Mouse (Mus musculus) heart, postnatal 4 days (tissue): Measurements from ENCODE around the gene Tox3. TPM values are rescaled to one million over a fixed set of nuclear protein-coding genes. Genes with fewer than 3 reads are reported as not detected.
A peak's percentile ranks its signal among the peaks of the same experiment; 100 is the strongest.

Experiments
- DNase-seq: peaks from one replicate; pipeline ENCODE4 v3.0.0; 2021
- total RNA-seq, 2 experiments: library from RNA; stranded (reverse); gene quantifications; 2 replicates each; pipeline ENCODE4 v1.2.3; 2021

Gene Tox3
- total RNA-seq, 2 experiments from 2014 or later = 24.3 to 25.1 TPM

DNA sequence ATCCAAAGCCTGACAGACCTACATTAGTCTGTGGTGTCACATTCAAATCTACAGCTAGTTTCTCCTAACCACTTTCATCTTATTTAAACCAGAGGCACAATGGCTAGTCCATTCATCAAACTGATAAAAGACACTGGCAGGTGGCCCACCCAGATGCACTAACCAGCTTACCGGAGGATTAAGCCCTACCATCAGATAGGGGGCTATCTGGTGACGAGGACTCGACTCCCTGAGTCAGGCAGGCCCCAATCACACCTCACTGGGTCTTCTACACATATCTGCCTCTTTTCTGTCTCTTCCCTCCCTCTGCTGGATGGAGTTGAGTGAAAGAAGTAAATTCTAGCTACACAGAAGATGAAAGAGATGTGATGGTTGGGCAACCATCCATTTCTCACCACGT, 24.3 kb downstream of the Tox3 start:
- no peak for DNase-seq

DNA sequence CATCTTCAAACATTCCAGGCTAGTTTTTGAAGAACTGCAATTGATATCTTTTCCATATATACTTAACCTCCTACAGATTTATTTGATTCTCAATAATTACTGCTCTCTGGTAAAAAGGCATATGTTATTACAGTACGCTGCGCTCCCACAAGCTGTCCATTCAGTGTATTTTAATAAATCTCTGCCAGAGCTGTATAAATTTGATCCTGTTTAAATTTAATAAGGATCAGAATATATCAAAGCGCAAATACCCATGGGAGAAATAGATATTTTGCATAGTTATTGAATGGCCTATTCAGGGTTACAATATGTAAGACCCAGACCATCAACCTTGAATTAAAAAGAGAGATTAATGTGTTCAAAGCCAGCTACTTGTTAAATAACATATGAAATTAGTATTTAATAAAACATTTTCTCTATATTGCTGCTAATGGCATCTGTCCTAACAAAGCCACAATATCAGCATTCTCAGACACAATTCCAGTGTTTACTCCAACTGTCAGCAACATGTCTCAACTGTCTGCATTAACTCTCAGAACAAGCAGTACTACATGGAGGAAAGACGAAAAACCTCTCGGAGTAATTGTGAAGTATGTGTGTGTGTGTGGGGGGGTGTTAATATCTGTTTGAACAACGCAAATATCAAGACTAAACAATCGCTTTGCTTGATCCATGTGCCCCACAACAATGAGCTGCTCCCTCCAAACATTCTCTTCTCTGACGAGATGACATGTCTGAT, 25.3 kb downstream of the Tox3 start:
- no peak for DNase-seq

DNA sequence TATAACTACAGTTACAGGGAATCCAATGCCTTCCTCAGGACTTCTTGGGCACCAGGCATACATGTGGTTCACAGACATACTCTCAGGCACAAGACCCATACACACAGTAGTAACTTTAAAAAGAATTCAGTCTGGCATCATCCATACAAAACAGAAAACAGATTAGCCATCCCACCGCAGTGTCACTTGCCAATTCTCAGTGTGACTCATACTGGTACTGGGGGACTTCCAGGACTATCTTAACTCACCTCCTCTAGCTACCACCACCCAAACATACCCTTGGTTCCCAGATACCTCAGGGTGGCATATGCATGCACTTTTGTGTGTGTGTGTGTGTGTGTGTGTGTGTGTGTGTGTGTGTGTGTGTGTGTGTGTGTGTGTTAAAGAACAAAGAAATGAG, 26.9 kb downstream of the Tox3 start:
- no peak for DNase-seq

DNA sequence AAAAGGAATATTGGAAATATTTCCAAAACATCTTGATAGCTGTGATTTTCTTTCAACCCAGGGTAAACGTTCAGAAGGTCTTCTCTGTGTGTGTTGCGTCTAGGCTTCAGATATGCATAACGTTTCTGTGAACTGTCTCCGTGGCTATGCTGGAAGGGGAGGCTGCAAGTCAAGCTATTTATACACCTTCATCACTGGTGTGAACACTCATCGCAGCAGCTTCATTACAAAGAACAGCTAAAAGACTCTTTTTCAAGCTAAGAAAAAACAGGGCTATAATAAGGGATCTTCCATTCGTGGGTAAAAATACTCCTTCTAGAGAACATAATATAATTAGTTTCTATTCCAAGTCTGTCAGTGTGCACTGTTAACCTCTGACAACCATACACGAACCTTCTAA, 33.8 kb downstream of the Tox3 start:
- DNase-seq = no peak

DNA sequence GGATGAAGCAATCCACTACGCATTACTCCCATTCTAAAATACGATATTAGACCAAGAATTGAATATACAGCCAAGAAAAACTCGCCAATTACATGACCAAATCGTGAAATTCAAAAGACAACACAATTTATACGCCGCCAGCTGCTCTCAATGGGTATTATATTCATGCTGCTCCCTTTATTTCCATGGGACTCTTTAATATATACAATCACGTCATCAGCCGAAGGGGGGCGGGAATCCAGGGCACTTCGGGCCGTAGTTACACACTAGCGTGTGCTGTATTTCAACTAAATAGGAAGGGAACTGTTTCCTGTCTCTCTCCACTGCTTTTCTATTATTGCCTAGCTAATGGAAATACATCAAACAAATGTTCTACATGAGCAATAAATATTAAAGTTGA, 45.2 kb downstream of the Tox3 start:
- no peak for DNase-seq

DNA sequence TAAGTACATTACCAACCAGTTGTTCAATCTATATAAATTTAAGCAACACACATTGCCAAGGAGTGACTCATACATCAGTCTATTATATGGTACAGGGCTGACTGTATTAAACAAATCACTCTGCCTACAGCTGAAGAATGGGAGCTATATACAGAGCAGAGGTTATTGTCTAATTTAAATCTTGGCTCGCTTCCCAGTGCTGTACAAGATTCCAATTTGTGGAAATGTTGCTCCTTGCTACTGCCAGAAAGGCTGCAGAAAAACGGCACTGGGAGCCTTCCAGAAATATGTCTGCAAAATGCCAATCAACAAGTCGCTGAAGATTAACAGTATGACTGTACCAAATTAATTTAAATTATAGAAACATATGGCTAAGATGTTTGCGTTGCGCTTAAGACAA, 45.9 kb downstream of the Tox3 start:
- peak; percentile 36 for DNase-seq

DNA sequence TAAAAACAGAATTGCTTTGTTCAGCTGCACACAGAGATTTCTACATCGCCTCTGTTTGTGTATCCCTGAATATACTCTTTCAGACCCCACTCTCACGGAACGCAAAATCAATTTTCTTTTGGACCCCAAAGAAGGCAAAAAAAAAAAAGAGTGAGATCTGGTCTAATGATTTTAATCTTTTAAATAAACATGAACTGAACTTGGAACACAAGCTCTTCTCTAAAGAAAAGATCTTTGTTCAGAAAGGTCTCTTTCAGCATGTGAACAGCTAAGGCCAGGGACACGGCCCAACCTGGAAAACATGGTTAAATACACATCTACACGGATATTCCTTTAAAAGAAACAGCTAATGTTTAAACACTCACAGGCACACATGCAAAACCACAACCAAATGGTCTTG, 46.6 kb downstream of the Tox3 start:
- DNase-seq = no peak

DNA sequence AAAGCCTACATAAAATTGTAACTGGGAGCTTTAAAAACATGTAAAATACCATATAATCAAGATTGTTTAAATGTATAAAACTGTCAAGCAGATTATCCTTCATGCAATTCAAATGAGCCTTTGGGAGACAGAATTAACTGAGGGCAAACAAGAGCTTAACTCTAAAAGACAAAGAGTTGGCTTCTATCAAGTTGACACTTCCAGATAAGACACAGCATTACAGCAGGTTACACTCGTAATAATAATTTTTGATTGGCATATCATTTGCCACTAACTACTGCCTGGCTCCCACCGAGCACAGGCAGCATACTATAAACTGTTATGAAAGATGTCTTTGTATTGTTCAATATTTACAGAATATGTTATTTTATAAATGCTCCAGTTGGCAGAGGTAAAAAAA, 47.2 kb downstream of the Tox3 start:
- no peak for DNase-seq

DNA sequence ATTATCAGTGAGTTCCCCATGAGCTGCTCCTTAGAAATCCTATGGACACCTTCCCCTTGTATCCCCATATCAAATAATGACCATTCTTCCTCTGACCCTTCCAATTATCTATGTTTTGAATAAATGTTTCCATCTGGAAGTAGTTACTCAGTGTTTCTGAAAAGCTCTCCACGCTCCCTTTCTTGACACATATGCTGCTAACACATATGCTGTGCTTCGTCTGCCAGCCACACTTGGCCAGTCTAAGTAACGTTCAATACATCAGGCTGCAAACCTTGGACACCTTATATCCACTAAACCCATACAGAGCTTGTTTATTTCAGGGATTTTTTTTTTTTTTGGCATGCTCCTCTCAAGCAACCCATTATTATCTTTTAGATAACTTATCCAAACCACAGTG, 54.1 kb downstream of the Tox3 start:
- no peak for DNase-seq

DNA sequence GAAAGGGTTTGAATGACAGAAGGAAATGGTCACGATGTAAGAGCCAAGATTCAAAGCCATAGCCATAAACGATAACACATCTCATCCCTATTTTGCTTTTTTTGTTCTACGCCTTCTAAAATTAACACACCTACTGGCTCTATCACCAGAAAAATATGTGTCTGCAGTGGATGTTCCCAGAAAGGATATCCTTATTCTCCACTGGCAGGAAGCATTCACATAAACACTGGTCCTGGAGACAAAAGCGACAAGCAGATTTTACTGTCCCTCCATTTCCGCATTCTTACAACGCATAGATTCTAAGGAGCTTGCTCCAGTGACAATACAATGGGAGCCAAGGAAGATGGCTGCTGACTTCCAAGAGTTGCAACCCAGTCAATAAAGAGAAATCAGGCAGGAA, 57.3 kb downstream of the Tox3 start:
- DNase-seq = no peak

DNA sequence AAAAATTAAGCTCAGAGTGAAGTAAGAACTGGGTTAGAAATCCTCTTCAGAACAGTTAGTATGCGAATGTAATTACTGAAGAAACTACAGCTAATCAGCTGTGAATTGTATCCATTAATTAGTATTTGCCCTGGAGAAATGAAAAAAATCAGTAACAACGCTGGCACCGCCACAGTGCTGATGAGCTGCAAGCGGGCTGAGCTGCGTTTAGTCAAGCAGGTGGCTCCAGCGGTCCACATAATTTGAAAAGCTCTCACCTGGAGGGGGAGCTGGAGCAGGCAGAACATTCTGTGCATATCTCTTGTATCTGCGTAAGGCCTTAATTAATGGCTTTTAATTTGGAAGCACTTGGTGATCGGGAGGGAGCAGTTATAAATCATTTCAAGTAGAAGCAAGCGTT, 71.4 kb downstream of the Tox3 start:
- no peak for DNase-seq

DNA sequence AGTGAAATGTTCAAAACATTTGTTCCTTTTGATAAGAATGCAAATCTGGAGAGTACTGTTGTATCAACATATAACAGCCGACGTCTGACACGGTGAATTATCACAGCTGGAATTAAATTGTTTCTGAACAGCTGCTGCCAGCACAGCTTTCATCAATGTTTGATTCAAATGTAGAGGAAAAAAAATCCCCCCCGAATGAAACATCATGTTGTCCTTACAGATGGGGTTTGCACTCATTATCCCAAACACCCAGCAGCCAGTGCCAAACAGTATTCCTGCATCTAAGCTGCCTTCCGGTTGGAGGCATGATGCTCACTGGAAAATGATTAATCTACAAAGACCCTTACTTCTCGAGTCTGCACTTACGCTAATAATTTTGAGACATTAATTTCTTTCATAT, 75.0 kb downstream of the Tox3 start:
- DNase-seq = no peak

DNA sequence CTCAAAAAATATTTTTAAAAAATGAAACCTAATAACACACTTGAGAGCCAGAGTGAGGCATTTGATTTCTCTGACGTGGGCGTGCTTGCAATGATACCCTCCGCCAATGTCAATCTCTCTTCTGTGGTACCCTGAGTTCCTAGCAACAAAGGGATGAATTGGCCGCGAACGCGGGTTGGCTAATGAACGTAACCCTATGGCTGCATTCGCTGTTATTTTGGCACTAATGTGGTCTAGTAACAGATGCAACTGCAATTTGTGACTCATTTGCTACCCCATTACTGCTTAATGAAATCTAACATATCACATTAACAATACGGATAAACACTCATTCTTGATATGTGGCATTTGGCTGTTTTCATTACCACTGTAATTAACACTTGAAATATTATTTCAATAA, 76.2 kb downstream of the Tox3 start:
- DNase-seq = no peak

DNA sequence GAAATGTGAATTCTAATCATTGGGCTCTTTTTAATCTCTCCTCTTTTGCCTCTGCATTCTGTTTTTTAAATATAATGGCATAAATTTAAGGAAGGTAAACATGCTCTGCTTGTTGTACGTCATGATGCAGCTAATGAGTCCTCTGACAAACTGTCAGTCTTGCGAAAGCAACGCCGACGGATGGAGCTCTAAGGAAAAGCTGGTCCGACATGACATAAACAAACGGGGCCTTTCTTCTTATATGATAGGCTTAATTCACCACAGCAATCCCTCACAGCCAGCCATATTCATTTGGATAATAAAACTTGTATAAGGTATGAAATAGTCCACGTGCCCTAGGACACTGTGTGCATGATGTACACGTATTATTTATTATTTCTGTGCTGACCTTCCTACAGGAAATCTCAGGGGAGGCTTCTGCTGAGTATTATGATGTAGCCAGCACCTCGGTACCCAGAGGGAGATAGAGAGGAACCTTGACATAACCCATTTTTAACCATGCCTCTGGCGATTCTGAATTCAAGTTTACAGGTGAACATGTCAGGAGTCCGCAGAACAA, 80.4 kb downstream of the Tox3 start:
- DNase-seq = no peak

DNA sequence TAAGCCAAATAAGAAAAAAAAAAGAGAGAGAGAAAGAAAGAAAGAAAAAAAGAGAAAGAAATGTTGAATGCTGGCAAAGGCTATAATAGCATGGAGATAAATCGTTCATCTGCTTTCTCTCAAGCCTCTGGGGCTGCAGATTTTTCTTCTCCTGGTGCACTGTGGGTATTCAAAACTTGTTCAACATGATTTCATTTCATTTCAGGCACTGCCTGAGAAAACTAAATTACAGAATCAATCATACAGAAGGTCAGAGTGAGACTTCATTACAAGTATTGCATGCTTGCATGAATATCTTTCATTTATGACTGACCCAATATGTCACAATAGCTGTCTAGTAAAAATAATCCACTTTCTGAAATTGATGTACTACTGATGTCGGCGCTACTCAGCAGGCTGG, 81.2 kb downstream of the Tox3 start:
- DNase-seq = no peak

DNA sequence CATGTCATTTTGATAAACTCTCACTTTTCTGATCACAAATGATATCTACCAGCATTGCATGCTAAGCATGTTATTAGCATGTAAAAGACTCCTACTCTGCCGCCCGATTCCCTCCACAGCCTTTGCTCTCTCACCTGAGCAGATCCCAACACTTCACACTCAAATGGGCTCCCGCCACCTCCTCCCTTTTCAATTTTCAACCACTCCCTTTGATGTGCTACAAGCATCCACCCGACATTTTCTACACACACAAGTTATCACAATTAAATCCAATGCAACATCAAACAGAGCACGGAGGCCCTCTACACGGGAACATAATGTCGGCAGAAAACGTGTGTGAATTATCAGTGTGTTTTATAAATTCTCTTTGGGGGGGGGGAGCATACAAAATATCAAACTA, 81.9 kb downstream of the Tox3 start:
- DNase-seq = no peak

DNA sequence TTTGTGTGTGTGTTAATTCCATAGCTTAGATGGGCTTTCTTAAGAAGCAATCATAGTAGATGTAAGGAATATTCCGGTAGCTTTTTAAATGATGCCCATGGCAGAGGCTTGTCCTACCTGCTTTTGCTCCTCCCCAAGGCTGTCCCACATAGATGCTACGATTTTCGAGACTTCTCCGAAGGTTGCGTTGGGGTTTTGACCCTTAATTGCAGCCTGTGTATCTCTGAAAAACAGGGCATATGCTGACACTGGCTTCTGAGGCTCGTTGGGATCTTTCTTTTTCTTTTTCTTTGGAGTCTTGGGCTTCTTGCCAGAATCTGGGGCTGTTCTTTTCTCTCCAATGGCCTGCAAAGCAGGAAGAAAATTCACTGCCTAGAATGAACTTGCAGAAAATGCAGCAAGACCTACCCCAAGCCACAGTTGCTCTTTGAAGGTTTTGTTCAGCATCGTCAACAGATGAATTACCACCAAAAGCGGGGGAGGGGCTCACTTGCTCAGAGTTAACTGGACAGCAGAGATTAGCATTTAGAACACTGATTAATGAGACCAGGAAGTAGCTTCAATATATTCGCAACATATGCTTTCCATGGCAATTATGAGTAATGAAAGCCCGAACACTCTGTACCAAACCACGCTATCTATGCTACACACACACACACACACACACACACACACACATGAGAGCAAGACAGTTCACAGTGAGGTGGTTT, 93.8 kb downstream of the Tox3 start:
- DNase-seq = no peak

DNA sequence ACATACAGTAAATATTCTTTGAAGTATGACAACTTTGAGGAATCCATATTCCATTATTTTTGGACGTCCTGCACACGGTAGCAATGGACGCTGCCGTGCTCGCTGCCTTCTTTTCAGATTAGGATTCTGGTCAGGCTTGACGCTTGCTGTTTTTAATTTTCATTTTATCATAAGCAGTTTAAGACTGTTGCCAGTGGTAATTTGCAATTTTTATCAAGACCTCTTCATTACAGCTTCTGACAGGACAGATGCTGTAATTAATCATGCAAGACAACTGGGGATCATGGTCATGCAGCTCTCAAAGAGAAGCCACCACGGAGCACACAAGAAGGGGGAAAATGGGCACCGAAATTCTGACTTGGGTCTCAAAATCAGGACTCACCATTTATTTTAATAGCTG, 101.8 kb downstream of the Tox3 start:
- DNase-seq = no peak

DNA sequence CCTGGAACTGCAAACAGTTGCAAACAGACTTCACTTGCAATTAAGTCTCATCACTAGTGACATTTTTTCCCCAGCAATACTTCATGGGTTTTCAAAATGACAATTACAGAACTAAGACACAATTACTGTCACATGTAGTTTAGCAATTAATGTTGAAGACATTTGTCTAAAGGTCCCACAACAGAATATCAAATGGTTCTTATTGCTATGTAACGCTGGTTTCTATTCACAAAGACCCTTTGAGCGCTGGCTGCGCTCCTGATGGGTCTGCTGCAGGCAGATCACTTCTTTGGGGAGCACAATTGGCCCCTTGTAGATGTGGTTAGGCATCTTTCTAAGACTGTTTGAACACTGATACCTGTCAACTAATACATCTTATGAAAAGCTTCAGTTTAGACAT, 102.3 kb downstream of the Tox3 start:
- no peak for DNase-seq

DNA sequence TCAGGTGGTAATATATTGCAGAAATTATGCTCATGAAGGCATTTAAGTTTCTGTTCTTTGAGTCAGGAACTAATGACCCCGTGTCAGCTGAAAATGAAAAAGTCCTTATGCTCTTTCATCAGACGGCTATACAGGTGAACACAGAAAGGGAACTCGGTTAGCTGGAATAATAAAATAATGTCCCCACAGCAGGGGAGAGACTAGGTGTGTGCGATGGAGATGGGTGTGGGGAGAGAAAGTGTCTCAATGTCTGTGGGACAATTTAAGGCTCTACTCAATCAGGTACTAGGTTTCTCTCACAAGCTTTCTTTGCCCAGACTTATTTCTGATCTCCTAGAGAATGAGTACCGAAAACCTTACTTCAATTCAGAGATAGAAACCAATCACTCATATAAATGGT, 103.0 kb downstream of the Tox3 start:
- DNase-seq = no peak

DNA sequence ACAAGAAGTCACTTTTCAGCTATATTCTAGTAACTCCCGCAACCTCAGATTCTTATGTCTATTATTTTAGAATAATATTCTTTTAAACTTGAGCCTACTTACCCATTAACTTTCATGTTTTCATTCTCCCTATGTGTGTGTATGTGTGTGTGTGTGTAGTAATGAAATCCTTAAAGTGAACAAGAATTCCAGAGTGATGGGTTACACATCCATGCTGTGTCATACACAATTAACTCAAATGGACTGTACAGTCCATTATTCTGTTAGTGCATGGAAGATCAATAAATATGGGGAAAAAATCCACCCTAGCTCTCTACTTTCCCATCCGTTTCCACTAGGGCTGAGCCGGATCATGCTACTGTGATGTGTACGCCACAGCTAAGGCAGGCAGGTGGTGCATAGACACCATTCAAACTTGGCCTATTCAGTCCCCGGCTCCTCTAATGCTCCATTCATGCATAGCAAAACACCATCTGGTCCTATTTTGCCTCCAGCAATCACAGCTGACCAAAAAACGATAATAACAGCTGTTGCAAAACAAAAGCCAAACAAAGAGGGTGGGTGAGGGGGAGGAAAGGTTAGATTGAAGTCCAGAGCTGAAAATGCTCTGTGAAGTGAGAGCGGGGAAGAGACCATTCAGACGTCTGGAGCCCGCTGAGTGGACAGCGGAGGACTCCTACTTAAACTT, 103.5 kb downstream of the Tox3 start:
- DNase-seq = peak; percentile 11

DNA sequence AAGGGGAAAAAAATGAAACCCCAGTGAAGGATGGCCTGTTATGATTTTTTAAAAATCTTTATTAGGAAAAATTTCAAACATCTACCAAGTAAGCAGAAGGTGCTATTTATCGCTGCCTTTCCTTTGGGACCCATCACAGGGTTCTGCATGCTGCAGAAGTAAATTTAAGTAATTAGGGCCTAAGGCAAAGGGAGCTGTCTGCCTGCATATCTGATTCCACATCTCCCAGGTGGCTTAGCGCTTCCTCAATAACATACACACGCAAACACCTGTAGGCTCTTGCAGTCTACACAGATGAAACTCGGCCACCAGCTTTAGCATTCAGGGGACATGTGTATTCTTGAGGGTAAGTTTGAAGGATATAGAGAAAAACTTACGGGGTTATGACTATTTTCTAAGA, 104.2 kb downstream of the Tox3 start:
- DNase-seq = no peak

DNA sequence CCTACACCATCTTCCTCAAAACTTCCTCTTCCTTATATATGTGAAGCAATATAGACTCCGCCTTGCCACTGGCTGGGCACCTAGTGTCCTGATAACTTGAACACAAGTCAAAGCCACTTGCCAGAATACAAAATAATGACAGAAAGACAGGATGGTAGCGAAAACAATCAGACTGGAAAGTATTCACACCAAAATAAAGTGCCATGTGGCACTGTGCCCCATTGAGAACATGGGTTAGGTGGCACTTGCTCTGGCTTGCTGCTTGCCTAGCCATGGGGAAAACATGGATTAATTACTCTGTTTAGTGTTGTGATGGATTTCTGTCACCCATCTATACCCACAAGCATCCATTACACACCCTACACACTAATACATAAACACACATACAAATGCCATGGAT, 105.8 kb downstream of the Tox3 start:
- DNase-seq = no peak

DNA sequence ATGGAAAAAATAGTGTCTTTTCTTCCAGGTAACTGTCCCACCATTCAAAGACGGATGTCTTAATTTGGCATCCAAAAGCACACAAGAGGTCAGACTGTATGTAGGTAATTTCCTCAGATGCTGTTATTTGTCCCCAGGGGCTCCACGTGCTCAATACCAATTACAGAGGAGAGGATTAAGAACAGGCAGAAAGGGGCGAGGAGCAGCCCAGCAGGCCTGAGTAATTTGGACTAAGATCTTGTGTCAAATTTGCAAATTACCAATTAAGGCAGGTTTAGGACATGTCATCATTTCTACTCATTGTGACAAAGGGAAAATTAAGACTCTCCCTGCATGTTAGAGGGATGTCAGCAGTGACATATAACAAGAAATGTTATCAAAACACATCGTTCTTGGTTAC, 106.7 kb downstream of the Tox3 start:
- no peak for DNase-seq
